23 mouse cellular contexts compared by ENCODE assay signal in genomic region chr7:135134619-135135018, GRCm38 (mm10).
DNase-seq lines count a peak whose midpoint lies in the region; ATAC-seq and TF ChIP-seq lines count a peak whose summit lies in the region.
"Had no signal": no experiment of that assay in that cellular context is flagged by ENCODE, and none has a peak within 500 bp of the region (broad histone marks: within the 10 kb centered on the region; RNA-seq: fewer than 3 reads in every experiment).

No protein-coding gene starts in this region.

- WGBS in kidney, adult 2 months: 48% methylated on average over 12 of the region's 12 CpGs
- 36% methylated on average over 12 of the region's 12 CpGs for WGBS in midbrain, postnatal 0 days
- 42% methylated on average over 12 of the region's 12 CpGs for WGBS in midbrain, embryonic 13.5 days

- H3K9ac ChIP-seq in midbrain, postnatal 0 days (replicated peaks; ENCODE audit: low read length, poor library complexity, severe bottlenecking): no peak overlapping the region
- no peak overlapping the region for H3K9ac ChIP-seq in midbrain, embryonic 13.5 days (replicated peaks)
- H3K9ac ChIP-seq: forebrain, embryonic 12.5 days; liver, postnatal 0 days had no signal

- H3K4me2 ChIP-seq in midbrain, postnatal 0 days (ENCODE audit: low read depth, low read length, poor library complexity, severe bottlenecking): no peak overlapping the region
- H3K4me2 ChIP-seq in midbrain, embryonic 13.5 days (replicated peaks): no peak overlapping the region
- H3K4me2 ChIP-seq: forebrain, embryonic 12.5 days had no signal

- no peak for ATAC-seq in midbrain, postnatal 0 days (ENCODE audit: low FRiP score)
- no peak for ATAC-seq in midbrain, embryonic 13.5 days
- ATAC-seq: activated CD4-positive, CD25-positive, alpha-beta regulatory T cell, adult 4 months; inflammation-experienced regulatory T-cells, adult 6 months; liver, postnatal 0 days had no signal

- no peaks in the 10 kb centered on the region for H3K27me3 ChIP-seq in kidney, adult 2 months (replicated peaks; ENCODE audit: control insufficient read depth, insufficient read depth, low read length)
- H3K27me3 ChIP-seq in midbrain, postnatal 0 days (ENCODE audit: insufficient read depth, low read length): no peaks in the 10 kb centered on the region
- H3K27me3 ChIP-seq in midbrain, embryonic 13.5 days: peaks cover 14% of the 10 kb centered on the region
- H3K27me3 ChIP-seq: forebrain, embryonic 12.5 days had no signal

- peak; percentile 25 for DNase-seq in embryo, embryonic 11 days
- no peak for DNase-seq in embryo, embryonic 9.5 days (ENCODE audit: extremely low spot score)
- peak; percentile 15 for DNase-seq in kidney, adult 2 months
- no peak for DNase-seq in kidney, postnatal 36 days
- DNase-seq in midbrain, postnatal 0 days (ENCODE audit: low spot score): peak; percentile 40
- DNase-seq in kidney, postnatal 4 days: peak; percentile 27 to 38
- DNase-seq in frontal cortex, postnatal 25 days (ENCODE audit: low spot score in 2 of 2): no peak
- DNase-seq: adrenal gland, postnatal 10 days; cerebellum, adult 9-11 months; gastrocnemius, postnatal 10 days; heart, adult 2 months; heart, postnatal 36 days; layer of hippocampus, postnatal 36 days; liver, postnatal 0 days; lung, postnatal 10 days; right cerebral cortex, adult 18-20 months had no signal

- H3K27ac ChIP-seq in kidney, adult 2 months (ENCODE audit: insufficient read depth, low read depth, low read length): no peak overlapping the region
- H3K27ac ChIP-seq in midbrain, postnatal 0 days (ENCODE audit: low read depth, low read length): no peak overlapping the region
- no peak overlapping the region for H3K27ac ChIP-seq in midbrain, embryonic 13.5 days
- H3K27ac ChIP-seq: embryonic facial prominence, embryonic 10.5 days; forebrain, embryonic 12.5 days; heart, adult 2 months; stomach, postnatal 0 days had no signal

- H3K4me3 ChIP-seq in kidney, adult 2 months (ENCODE audit: insufficient read depth, low read depth, low read length): no peak overlapping the region
- no peak overlapping the region for H3K4me3 ChIP-seq in midbrain, postnatal 0 days (ENCODE audit: low read depth, low read length)
- no peak overlapping the region for H3K4me3 ChIP-seq in midbrain, embryonic 13.5 days (replicated peaks)
- H3K4me3 ChIP-seq: embryonic facial prominence, embryonic 10.5 days; forebrain, embryonic 12.5 days; heart, adult 2 months had no signal

- H3K4me1 ChIP-seq in kidney, adult 2 months (ENCODE audit: control insufficient read depth, insufficient read depth, low read length): no peaks in the 10 kb centered on the region
- H3K4me1 ChIP-seq in midbrain, postnatal 0 days (ENCODE audit: insufficient read depth, low read length): peaks cover 8% of the 10 kb centered on the region; the same call in 1 of the 2 replicates
- H3K4me1 ChIP-seq in midbrain, embryonic 13.5 days (replicated peaks): peaks cover 18% of the 10 kb centered on the region

- no peak for TF ChIP-seq CTCF in kidney, adult 2 months (conservative IDR thresholded peaks at IDR 0.05; ENCODE audit: insufficient read depth, insufficient read length, low read depth, low read length)
- TF ChIP-seq CTCF in midbrain, postnatal 0 days (IDR thresholded peaks at IDR 0.05): no peak

- H3K36me3 ChIP-seq in kidney, adult 2 months (ENCODE audit: control insufficient read depth, insufficient read depth, low read length): no peaks in the 10 kb centered on the region
- H3K36me3 ChIP-seq in midbrain, postnatal 0 days (ENCODE audit: insufficient read depth, low read length): no peaks in the 10 kb centered on the region; the same call in 1 of the 2 replicates
- H3K36me3 ChIP-seq in midbrain, embryonic 13.5 days: no peaks in the 10 kb centered on the region
- H3K36me3 ChIP-seq: forebrain, embryonic 12.5 days; G1E had no signal

- no peak for TF ChIP-seq POLR2A in kidney, adult 2 months (IDR thresholded peaks at IDR 0.05; ENCODE audit: low read depth, low read length)

- H3K9me3 ChIP-seq in midbrain, postnatal 0 days (ENCODE audit: low read length): no peaks in the 10 kb centered on the region
- no peaks in the 10 kb centered on the region for H3K9me3 ChIP-seq in midbrain, embryonic 13.5 days
- H3K9me3 ChIP-seq: embryonic facial prominence, embryonic 10.5 days; forebrain, embryonic 12.5 days had no signal

Comparison
In these comparisons a context has a peak if more than half of its experiments do, and no peak if none do; other contexts are left out.
1. DNase-seq: peak in embryo, embryonic 11 days (single experiment), kidney, adult 2 months (single experiment), midbrain, postnatal 0 days (single experiment) and kidney, postnatal 4 days (2 of 2); none in embryo, embryonic 9.5 days (single experiment), kidney, postnatal 36 days (0 of 2) and frontal cortex, postnatal 25 days (0 of 2).